Mouse (Mus musculus) ES-E14 (cell line): ENCODE results near the gene Sptbn2.

Source experiments
- CHD2 ChIP-seq: IDR thresholded peaks from 2 replicates; pipeline ENCODE4 v1.6.1; 2014; ENCODE audit warnings: mild to moderate bottlenecking, low read depth, low read length, inconsistent platforms
- ZC3H11A ChIP-seq: IDR thresholded peaks from 2 replicates; pipeline ENCODE4 v1.6.1; 2012; ENCODE audit warnings: low read depth, mild to moderate bottlenecking, inconsistent platforms, low read length, borderline replicate concordance
- ZNF384 ChIP-seq: IDR thresholded peaks from 2 replicates; pipeline ENCODE4 v1.6.1; 2012; ENCODE audit warnings: low read depth, low read length, inconsistent platforms

- TF ChIP-seq ZC3H11A (no peak), ZNF384 (no peak), CHD2 (no peak)
These were observed 74.2 kb downstream of the Sptbn2 start for GRCm38 (mm10) chr19:4785206-4785605.
